Mouse (Mus musculus) left cerebral cortex, postnatal 25 days (tissue): ENCODE measurements around the gene Pkig. TPM values are rescaled to one million over a fixed set of nuclear protein-coding genes. Genes with fewer than 3 reads are reported as not detected.
A peak's percentile ranks its signal among the peaks of the same experiment; 100 is the strongest.

ENCODE experiments used
- DNase-seq, 2 experiments: peaks; one replicate each; pipeline ENCODE4 v3.0.0; 2022; ENCODE audit warnings: low spot score in 2 of 2, mixed read lengths in 1 of 2
- intact Hi-C: fragments of 180-260 bp; cut with DNase I; formaldehyde crosslinking; loops from one replicate; pipeline ENCODE4 v1.15.1; 2025
- total RNA-seq, 2 experiments: library from RNA; stranded (reverse); gene quantifications; 2 replicates each; pipeline ENCODE4 v1.2.3; 2021

Pkig gene
- total RNA-seq, 2 experiments from 2014 or later: 132 to 133 TPM

DNA sequence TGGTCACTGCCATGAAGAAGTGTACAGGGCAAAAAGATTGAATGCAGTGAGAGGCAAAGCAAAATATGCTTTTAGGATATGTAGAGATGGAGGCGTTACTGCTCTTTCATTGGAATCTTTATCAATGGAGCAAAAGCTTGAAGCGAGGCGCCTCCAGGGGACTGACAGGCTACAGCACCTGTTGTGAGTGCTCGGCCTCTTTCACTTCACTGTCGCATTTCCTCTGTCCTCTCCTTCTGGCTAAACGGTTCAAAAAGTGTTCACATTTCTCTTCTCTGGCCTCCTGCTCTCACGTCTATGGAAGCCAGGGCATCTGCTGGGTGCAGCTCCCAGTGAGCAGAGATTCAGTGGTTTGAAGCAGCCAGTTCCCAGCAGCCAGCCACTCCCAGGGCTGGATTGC, 44.2 kb downstream of the Pkig start:
- intact Hi-C loops: no loop called here
- DNase-seq: no peak

DNA sequence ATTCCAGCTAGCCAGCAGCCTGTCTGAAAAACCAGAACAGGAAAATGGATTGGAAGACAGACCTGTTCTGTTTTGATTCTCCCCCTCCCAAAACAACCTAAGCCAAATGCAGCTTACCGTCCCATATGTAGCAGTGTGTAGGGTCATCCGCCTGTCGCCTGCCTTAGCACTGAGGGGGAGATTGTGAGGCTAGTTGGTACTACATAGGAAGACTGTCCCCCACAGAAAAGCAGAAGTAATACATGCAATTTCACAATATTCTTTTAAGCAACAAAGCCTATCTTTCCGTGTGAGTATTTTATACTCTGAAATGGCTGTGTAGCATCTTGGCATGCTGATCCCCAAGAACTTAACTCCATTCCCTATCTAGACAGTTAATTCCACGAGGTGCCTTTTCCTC, 44.7 kb downstream of the Pkig start:
- no peak for DNase-seq
- intact Hi-C loops: no loop called here

DNA sequence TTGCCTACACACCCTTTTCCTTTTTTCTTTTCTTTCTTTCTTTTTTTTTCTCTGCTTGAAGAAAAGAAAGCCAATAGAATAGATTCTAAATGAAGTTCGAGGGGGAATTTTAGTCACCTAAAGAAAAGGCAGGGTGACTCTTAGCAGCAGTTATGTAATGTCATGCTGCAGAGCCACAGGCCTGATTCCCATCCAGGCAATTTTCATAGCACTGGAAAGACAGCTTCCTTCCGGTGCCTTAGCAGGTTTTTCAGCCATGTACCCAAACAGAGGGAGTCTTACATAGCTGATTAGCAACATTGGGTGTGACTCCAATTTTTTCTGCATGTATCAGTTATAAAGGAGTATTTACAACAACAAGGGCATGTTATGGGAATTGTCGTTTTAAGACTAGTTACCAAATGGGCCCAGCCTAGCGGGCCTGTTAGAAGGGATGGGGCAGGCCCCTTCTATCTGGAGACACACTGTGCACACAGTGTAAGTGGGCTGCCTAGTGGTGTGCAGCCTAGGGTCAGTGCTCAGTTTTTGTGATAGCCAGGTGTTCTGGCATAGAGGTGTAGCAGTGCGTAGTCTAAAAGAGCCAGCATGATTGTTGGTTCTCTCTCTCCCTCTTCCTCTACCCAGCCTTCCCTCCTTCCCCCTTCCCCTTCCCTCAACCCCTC, 45.5 kb downstream of the Pkig start:
- intact Hi-C loops: no loop called here
- DNase-seq: peak in 1 of 2 experiments; percentile 84

DNA sequence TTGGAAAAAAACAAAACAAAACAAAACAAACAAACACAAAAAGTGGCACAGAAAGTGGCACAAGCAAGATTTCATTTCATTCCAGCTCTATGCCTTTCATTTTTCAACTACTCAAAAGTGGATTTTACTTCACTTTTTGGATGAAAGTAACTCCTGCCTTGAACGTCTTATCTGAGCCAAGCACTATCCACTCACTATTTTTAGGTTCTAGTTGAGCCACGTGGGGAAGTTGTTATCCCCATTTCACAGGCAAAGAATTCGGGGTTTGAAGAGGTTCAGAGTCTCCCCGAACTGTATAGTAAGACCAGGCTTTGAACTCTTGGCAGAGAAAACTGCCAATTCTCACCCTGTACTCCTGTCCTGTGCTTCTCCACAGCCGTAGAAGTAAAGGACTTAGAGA, 50.1 kb downstream of the Pkig start:
- no peak for DNase-seq
- intact Hi-C loops: no loop called here

DNA sequence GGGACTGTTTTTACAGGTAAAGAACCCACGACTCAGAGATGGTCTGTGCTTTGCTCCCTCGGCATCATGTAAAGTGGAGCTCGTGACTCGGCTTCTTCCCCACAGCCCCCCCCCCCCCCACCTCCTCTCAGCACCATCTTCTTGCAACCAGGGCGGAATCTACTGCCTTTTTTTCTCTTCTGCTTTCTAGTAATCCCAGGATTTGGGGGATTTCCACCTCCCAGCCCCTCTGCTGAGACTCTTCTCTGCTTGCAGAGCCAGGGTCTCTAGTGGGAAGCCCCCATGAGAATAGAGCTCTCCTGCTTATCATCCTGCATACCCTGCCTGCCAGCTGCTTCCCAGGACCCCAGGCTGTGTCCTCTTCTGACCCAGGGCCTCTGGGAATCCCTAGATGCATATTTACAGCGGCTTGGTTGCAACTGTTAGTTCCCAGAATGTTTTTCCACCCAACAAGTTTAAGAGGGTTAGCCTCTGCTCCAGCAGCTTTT, 50.6 kb downstream of the Pkig start:
- no peak for DNase-seq
- intact Hi-C loops: no loop called here

DNA sequence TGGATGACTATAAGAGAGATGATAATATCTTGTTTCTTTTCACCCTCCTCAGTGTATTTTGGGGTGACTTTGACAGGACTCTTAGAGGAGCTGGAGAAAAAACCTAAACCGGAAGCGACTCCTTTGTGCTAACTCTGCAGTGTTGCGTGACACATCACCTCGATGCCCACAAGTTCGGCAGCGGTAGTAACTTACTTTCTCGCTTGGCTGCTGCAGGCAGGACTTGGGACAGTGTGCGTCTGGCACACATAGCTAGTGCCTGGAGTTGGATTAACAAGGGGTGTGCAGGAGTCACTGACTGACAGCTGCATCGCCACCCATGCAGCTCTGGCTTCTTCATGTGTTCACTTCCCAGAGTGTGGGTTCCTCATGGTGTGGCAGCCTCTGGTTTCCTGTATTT, 51.8 kb downstream of the Pkig start:
- no peak for DNase-seq
- intact Hi-C loops: no loop called here

DNA sequence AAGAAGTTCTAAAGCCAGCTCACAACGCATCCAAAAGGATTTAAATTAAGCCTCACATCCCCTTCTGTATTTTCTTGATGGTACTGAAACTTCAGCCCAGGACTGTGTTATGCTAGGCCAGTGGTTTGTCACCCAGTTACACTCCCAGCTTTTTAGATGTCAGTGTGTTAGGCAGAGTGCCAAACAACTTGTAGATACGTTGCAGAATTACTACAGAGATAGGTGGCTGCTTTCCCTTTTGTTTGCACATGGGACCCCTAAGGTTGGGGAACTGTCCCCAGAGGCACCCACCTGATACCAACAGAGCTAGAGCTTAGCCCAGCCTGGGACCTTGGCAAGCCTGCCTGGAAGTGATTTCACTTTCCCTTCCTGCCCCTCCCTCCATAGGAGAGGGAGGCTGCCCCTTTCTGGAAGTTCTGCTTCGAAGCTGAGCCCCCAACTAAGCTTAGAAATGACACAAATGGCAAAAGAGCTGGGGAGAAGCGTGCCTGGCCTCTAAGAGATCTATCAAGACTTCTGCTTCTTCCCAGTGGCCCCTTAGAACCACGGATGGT, 52.5 kb downstream of the Pkig start:
- intact Hi-C loops: no loop called here
- DNase-seq: no peak

DNA sequence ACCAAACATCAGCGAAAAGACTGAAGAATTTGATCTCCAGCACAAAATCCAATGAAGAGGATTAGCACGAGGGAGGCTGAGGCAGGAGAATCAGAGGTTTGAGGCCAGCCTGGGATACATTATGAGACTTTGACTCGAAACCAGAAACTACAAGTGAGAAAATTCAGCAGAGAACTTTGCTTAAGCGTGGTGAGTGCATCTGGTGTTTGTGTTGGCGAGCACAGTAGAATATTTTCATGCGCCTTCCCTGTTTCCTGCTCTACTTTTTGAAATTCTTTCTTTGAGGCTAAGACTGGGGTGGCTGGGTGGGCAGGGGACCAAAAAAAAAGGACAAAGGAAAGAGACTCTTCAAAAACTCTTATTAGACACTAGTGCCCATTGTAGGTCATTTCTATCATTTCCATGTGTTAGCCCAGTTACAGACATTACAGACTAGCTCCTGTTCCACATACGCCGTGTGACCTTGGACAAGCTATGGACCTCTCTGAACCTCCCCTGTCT, 53.2 kb downstream of the Pkig start:
- DNase-seq: peak in 1 of 2 experiments; percentile 78
- intact Hi-C loops: no loop called here

DNA sequence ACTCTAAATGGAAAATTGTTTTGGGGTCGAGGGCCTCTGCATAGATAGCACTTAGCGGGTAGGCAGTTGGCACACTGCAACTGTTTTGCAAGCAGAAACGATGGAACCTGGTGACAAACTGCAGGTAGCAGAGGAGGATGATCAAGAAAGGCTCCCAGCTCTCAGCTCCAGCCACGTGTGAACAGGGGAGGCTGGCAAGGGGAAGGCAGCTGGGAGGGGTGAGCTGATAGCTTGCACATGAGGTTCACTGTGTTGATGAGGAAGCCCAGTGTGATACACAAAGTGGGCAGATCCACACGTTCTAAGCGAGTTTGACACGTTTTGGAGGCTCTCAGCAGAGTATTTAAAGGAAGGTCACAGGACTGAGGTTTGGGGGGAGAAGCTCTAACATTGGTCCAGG, 54.3 kb downstream of the Pkig start:
- DNase-seq: no peak
- intact Hi-C loops: no loop called here

DNA sequence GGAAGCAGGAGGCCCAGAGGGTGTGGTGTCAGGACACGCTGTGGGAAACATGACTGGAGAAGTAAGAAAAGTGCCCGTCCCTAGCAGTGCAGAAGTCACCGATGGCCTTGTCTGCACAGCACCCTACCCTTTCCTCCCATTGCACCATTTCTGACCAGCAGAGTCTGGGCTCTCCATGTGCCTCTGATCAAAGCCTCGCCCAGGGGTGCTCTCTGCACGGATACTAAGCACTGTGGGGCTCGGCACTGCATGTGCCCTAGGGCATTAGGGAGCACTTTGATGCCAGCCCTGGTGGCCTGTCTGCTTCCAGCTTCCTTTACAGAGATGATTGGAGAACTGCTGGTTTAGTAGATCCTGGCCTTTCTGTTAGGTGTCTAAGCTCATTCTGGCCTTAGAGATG, 54.7 kb downstream of the Pkig start:
- intact Hi-C loops: no loop called here
- no peak for DNase-seq

DNA sequence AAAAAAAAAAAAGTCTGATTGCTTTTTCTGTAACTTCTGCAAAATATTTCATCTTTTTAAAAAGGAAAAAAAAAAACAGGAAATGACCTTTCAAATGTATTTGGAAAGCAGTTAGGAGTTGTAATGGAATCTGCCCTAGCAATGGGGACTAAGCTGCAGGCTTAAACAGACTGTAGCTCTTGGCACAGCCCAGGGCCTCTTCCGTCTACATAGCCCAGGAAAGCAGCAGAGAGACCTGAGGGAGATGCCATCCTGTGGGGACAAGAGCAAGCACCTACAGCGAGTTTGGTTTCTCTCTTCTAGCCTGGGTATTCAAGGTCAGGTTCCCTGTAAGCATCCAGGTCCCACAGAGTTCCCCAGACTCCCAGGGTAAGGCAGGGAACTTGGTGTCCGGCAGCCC, 55.2 kb downstream of the Pkig start:
- intact Hi-C loops: no loop called here
- DNase-seq: no peak

DNA sequence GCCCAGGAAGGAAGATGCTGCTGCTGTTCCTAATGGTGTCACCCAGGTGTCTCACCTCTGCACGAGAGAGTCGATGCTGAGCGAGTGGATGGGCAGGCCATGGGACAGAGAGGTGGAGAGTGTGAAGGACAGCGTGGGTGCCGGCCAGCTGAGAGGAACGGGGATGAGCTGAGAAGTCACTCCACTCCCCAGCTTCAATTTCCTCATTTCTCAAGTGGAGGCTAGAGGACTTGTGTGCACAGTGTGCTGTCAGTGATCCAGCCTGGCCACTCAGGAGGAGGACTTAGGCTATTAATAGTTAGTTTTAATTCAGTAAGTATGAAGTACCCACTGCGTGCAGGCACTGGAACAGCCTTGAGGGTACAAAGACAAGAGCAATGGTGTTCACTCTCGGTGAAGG, 58.3 kb downstream of the Pkig start:
- DNase-seq: peak in 1 of 2 experiments; percentile 37
- intact Hi-C loops: loop anchor here (5.0 kb wide), 1 partner anchor 39 kb away; no protein-coding TSS in a partner anchor

DNA sequence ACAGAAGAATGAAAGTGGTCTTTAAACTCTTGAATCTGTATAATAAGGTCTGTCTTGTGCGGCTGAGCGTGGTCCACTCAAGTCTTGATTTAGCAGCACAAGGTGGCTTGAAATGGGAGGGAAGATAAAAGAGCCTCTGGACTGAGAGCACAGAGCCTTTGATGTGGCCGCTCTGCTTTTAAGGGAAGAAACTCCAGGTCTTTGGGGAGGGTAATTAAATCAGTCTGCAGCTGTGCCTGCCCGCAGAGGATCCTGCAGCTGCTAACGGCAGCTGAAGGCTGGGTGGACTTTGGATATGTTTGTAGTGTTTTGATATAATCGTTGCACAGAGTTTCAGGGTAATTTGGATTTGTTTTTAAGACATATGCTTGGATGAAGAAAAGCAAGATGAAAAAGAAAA, 58.7 kb downstream of the Pkig start:
- intact Hi-C loops: loop anchor here (5.0 kb wide), 1 partner anchor 40 kb away; no protein-coding TSS in a partner anchor
- DNase-seq: no peak

DNA sequence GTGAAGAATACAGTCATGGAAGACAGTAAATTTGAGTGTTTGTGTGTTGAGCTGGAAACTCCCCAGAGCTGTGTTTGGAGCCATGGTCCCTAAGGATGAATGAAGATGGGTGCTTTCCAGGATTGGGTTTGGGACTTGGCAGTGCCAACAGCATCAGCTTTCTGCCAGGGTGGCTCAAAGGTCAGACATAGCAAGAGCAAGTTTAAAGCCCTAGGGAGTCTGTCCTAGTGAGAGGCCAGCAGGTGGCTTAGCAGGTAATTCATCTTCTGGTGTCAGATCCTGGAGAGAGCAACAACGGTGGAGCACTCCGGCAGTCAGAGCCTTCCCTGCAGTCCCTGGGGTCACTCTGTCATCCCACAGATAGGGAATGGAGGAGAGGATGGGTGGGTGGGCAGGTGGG, 60.3 kb downstream of the Pkig start:
- peak in 1 of 2 experiments; percentile 35 for DNase-seq
- intact Hi-C loops: loop anchor here (1.0 to 5.0 kb wide), 2 partner anchors 41 to 57 kb away; no protein-coding TSS in a partner anchor

DNA sequence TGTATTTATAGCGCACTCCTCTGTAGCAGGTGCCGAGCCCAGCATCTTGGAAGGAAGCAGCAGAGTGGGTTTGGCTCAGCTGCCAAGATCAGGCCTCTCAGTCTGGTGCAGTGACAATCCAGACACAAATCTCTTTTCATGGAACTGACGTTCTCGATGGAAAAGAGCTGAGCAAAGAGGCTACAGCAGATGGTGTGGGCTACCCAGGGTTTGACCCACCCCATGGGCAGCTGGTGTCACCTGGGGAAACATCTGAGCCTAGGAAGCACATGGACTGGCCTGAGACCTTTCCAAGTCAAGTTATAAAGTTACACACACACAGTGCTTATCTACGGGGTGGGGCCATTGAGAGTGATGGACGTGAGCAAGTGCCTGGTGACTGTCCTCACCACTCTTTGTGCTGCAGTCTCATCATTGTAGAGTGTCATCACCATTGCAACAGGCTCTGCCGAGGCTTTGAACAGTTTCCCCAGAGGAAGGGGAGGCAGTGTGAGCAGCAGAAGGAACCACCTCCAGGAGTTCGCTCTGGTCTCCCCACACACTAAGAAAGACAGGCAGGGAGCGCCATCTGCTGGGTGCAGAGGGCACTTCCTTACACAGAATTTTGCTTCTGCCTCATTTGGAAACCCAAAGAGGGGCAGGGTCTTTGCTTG, 60.9 kb downstream of the Pkig start:
- intact Hi-C loops: loop anchor here (1.0 to 5.0 kb wide), 5 partner anchors 42 to 118 kb away; partner anchors contain the start of gene Pkig
- DNase-seq: peak; percentile 79 to 92

DNA sequence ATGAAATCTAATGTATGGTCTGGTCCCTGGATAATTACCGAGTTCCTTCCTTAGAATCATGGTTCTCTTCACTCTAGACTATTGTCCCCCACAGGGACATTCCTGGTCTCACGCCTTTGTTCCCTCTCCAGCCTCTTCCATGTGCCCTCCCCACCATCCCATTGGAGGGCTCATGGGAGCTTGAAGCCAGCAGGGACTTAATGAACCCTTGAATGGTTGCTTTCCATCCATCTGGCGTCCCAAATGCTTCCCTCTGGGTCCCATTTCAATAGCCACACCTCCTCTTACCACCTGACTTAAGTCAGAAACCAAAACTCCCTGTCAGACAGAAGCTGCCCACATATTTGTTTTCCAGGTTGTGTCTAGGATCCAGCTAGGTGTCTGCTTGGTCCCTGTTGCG, 61.4 kb downstream of the Pkig start:
- no peak for DNase-seq
- intact Hi-C loops: loop anchor here (1.0 to 10.0 kb wide), 6 partner anchors 42 to 185 kb away; partner anchors contain the start of gene Pkig

DNA sequence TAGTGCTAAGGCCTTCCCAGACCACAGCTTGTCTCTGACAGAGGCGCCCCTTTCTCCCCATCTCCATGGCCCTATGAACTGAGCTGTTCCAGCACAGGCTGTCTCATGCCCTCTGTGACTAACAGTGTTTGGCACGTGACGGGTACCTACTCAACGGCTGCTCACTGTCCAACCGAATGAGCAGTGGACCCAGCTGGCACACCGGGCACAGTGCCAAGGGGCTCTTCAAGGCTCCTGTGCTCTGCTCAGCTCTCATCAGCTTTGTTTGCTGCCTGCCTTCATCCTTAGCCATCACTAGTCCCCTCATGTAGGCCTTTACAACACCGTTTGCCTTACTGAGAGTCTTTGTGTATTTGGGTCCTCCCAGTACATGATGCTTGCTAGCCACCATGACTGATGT, 64.4 kb downstream of the Pkig start:
- intact Hi-C loops: loop anchor here (5.0 to 10.0 kb wide), 2 partner anchors 95 to 188 kb away; no protein-coding TSS in a partner anchor
- DNase-seq: peak; percentile 62 to 66

DNA sequence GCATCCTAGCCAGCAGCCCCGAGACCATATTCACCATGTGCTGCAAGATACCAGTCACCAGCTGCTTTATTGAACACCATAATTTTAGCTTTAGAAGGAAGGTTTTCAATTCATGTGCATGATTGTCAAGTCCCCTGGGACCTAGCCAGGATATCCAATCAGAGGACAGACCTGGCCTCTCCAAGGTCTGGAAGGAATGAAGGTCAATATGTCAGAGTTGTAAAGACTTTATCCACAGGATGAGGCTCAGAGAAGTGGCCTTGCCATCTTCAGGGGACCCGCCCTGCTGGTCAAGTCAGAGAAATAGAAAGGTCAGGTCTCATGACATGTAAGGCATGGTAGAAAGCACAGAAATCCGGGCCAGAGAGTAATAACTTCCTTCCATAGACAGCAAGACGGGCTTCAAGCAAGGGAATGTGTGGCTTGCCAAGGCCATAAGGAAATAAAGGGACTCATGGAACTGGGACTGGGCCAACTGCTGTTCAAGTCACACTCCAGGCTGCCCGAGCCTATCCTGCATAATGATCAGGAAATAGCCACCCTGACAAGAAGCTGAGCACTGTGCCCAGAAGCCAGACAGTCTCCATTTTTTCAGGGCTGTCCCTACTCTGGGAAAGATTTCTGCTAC, 68.7 kb downstream of the Pkig start:
- intact Hi-C loops: loop anchor here (10.0 kb wide), 1 partner anchor 192 kb away; no protein-coding TSS in a partner anchor
- DNase-seq: no peak

DNA sequence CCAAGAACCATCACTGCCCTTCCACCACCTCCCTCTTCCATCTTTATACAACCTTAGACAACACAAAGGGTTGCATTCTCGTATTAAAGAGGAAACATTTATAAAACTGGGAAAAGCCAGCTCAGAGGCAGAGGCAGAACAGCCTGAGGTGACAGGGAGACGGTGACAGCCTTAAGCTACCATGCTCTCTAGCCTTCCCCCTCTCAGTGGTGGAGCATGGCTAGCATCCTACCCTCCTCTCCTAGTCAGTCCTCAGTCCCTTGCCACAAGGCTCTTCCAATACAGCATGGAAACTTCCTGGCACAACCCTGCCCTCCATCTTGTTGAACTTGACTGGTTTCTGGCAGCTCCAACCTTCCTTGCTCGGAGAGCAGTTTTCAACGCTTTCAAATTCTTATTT, 70.1 kb downstream of the Pkig start:
- intact Hi-C loops: loop anchor here (10.0 kb wide), 1 partner anchor 193 kb away; no protein-coding TSS in a partner anchor
- DNase-seq: no peak

DNA sequence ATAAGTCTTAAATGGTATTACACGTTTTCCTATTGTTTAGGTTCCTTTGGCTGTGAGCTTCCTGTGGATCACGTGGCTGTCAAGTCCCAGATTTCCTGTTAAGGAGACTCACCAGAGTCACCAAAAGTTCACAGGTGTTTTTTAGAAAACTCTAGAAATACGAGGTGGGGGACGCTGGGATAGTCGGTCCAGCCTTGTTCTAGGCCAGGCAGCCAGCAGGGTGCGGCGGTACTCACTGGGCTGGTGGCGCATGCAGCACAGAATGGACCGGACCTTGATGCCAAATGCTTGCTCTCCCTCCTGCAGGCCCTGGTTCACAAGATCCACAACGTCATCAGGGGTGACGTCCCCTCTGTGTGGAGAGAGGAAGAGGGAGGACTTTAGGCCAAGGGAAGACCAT, 73.8 kb downstream of the Pkig start:
- intact Hi-C loops: no loop called here
- no peak for DNase-seq
